Mouse (Mus musculus): ENCODE data around the gene Dstn. TPM values are rescaled to one million over a fixed set of nuclear protein-coding genes. Genes with fewer than 3 reads are reported as not detected.
A peak's percentile ranks its signal among the peaks of the same experiment; 100 is the strongest.

The Dstn gene
- total and polyA plus RNA-seq, 3 experiments, result 78.1 to 80.0 TPM; not detected in 1

DNA sequence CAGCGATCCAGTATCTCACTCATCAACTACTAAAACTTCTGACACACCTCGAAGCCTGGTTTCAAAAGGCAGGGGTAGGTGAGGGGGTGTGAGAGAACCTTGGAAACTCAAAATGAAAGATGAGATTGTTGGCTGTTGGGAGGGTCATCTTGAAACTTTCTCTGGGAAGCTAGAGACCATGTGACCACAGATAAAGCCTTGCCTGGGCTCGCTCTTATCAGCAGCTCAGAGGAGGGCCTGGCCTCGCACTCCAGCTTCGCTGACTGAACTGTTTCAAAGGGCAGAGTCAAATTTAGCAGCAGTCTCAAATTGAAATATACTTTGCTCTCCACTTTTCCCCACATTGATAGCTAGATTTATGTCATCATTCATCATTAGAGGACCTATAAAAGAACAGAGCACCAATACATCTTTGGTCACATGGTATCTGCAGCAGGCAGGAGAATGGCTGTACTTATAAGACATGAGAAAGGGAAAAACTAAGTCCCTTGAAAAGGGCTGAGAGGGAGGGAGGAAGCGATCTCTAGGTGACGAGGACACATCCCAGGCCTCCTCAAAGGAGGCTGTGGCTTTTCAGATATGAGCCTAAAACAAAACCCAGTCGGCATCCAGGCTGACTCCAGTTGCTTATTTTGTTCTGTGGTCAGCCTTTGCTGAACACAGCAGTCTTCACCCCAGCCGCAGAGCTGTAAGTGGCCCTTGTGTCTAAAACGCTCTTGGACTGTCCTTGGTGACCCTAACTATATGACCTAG is 44.0 kb upstream of the Dstn start (continued):
- TF ChIP-seq NRF1 (IDR thresholded peaks at IDR 0.05; ENCODE audit: insufficient read depth, low read depth, low read length, poor library complexity, severe bottlenecking) (no peak), POLR2AphosphoS2 (IDR thresholded peaks at IDR 0.05; ENCODE audit: low read length) (no peak), EP300 (IDR thresholded peaks at IDR 0.05; ENCODE audit: low read depth in 1 of 2, low read length in 2 of 2) (peak; percentile 31 to 67; a peak in 2 of 4 replicates), MYC (IDR thresholded peaks at IDR 0.05; ENCODE audit: low read depth, low read length) (peak; percentile 42; the same call in 1 of the 2 replicates), MAZ (IDR thresholded peaks at IDR 0.05; ENCODE audit: low read depth, low read length) (peak; percentile 55; the same call in 1 of the 2 replicates), TBP (IDR thresholded peaks at IDR 0.05; ENCODE audit: low read depth, low read length) (no peak), USF2 (IDR thresholded peaks at IDR 0.05; ENCODE audit: borderline replicate concordance in 1 of 2, insufficient read depth in 1 of 2, low read depth in 1 of 2, low read length in 2 of 2) (peak in 1 of 2 experiments; percentile 78; a peak in 2 of 4 replicates), TCF12 (IDR thresholded peaks at IDR 0.05; ENCODE audit: low read depth, low read length) (0 out of 2 replicates have a peak, but pooled peaks have one; percentile 31), SIN3A (IDR thresholded peaks at IDR 0.05; ENCODE audit: low read length) (peak; percentile 42; the same call in 1 of the 2 replicates)

- DNase-seq (ENCODE audit: low read depth, low spot score), result no peak
- H3K4me3 ChIP-seq (ENCODE audit: control insufficient read depth in 1 of 2, insufficient read depth in 1 of 2, low read depth in 2 of 2, low read length in 2 of 2), result no peak overlapping the region
- no peaks in the 10 kb centered on the region for H3K79me2 ChIP-seq (ENCODE audit: control insufficient read depth, insufficient read depth, low read length, poor library complexity)
- H3K27ac ChIP-seq (ENCODE audit: control insufficient read depth, low read depth, low read length), result no peak overlapping the region
- TF ChIP-seq HCFC1 (IDR thresholded peaks at IDR 0.05; ENCODE audit: low read depth, low read length) (no peak), POLR2AphosphoS5 (IDR thresholded peaks at IDR 0.05; ENCODE audit: borderline replicate concordance, low read depth, low read length) (no peak), MXI1 (IDR thresholded peaks at IDR 0.05; ENCODE audit: low read depth, low read length) (no peak), ZKSCAN1 (IDR thresholded peaks at IDR 0.05; ENCODE audit: low read depth, low read length) (no peak), MEF2A (IDR thresholded peaks at IDR 0.05; ENCODE audit: extremely low read depth, insufficient replicate concordance, low read depth, low read length, poor library complexity, severe bottlenecking) (no peak), MYC (IDR thresholded peaks at IDR 0.05; ENCODE audit: low read depth, low read length) (no peak), ZNF384 (IDR thresholded peaks at IDR 0.05; ENCODE audit: low read depth, low read length) (no peak), ZC3H11A (IDR thresholded peaks at IDR 0.05; ENCODE audit: low read depth, low read length) (no peak), GABPA (IDR thresholded peaks at IDR 0.05; ENCODE audit: low read depth, low read length) (no peak), NRF1 (IDR thresholded peaks at IDR 0.05; ENCODE audit: insufficient read depth, low read depth, low read length, poor library complexity, severe bottlenecking) (no peak), SIN3A (IDR thresholded peaks at IDR 0.05; ENCODE audit: low read length) (no peak), USF1 (IDR thresholded peaks at IDR 0.05; ENCODE audit: low read depth, low read length) (no peak), ELF1 (IDR thresholded peaks at IDR 0.05; ENCODE audit: low read depth, low read length) (no peak)
- H3K9me3 ChIP-seq (replicated peaks; ENCODE audit: insufficient read depth, low read length), result no peaks in the 10 kb centered on the region
- no peaks in the 10 kb centered on the region for H3K27me3 ChIP-seq (ENCODE audit: control insufficient read depth in 1 of 2, insufficient read depth in 2 of 2, low read length in 2 of 2)
- no peak overlapping the region for H3K9ac ChIP-seq (ENCODE audit: control insufficient read depth, low read depth, low read length, poor library complexity, severe bottlenecking)
- H3K4me1 ChIP-seq (ENCODE audit: control insufficient read depth in 1 of 2, insufficient read depth in 2 of 2, low read length in 2 of 2), result peaks cover 12 to 17% of the 10 kb centered on the region in 2 experiments
- H3K36me3 ChIP-seq (ENCODE audit: control insufficient read depth in 1 of 2, insufficient read depth in 2 of 2, low read length in 2 of 2), result peaks cover 0 to 17% of the 10 kb centered on the region in 2 experiments; a peak in 2 of 4 replicates
Observed at GRCm38 (mm10) chr2:143876026-143876425, 39.1 kb upstream of the Dstn start.

Measured in MEL (cell line).